Mouse (Mus musculus) myocyte (in vitro differentiated cells): ENCODE results near the gene 1700012B07Rik.

ENCODE experiments used
- CEBPB ChIP-seq: IDR thresholded peaks from 2 replicates; pipeline ENCODE4 v1.6.1; 2011; ENCODE audit warnings: mild to moderate bottlenecking, moderate library complexity; ENCODE audit not compliant: poor library complexity, insufficient read depth, severe bottlenecking
- E2F4 ChIP-seq: IDR thresholded peaks from one replicate; pipeline ENCODE4 v1.6.1; 2011; ENCODE audit warnings: mild to moderate bottlenecking, control low read depth, moderate library complexity; ENCODE audit not compliant: insufficient read depth
- MAX ChIP-seq: IDR thresholded peaks from one replicate; pipeline ENCODE4 v1.6.1; 2011; ENCODE audit warnings: low read depth, mild to moderate bottlenecking, control low read depth
- MYOD1 ChIP-seq, 3 experiments: IDR thresholded peaks; one replicate each; pipeline ENCODE4 v1.6.1; 2011; ENCODE audit warnings: control low read depth in 2 of 3, low read depth in 2 of 3, mild to moderate bottlenecking in 2 of 3, moderate library complexity in 1 of 3; ENCODE audit not compliant: insufficient read length in 2 of 3, control insufficient read depth in 1 of 3
- MYOG ChIP-seq, 3 experiments: IDR thresholded peaks; one replicate each; pipeline ENCODE4 v1.6.1; 2011; ENCODE audit warnings: control low read depth in 2 of 3, low read depth in 2 of 3, mild to moderate bottlenecking in 2 of 3; ENCODE audit not compliant: insufficient read length in 2 of 3, control insufficient read depth in 1 of 3, insufficient read depth in 1 of 3
- POLR2A ChIP-seq: IDR thresholded peaks from one replicate; pipeline ENCODE4 v1.6.1; 2011; ENCODE audit warnings: low read depth, mild to moderate bottlenecking, control low read depth, moderate library complexity; ENCODE audit not compliant: insufficient read length
- POLR2AphosphoS2 ChIP-seq: IDR thresholded peaks from one replicate; pipeline ENCODE4 v1.6.1; 2011; ENCODE audit warnings: low read depth, control low read depth; ENCODE audit not compliant: insufficient read length
- SRF ChIP-seq: IDR thresholded peaks from one replicate; pipeline ENCODE4 v1.6.1; 2011; ENCODE audit warnings: low read depth; ENCODE audit not compliant: control insufficient read depth, insufficient read length
- TCF12 ChIP-seq: IDR thresholded peaks from one replicate; pipeline ENCODE4 v1.6.1; 2011; ENCODE audit warnings: mild to moderate bottlenecking, control low read depth; ENCODE audit not compliant: poor library complexity, insufficient read depth, severe bottlenecking
- TCF3 ChIP-seq: IDR thresholded peaks from one replicate; pipeline ENCODE4 v1.6.1; 2011; ENCODE audit warnings: low read depth, control low read depth; ENCODE audit not compliant: insufficient read length
- USF1 ChIP-seq: IDR thresholded peaks from one replicate; pipeline ENCODE4 v1.6.1; 2011; ENCODE audit warnings: low read depth, mild to moderate bottlenecking, control low read depth, moderate library complexity

GRCm38 (mm10) chr11:109866537-109867160 lies 38.8 kb upstream of the 1700012B07Rik start:
- TF ChIP-seq POLR2A, result no peak
- TF ChIP-seq SRF, result no peak
- no peak for TF ChIP-seq E2F4
- TF ChIP-seq POLR2AphosphoS2, result no peak
- TF ChIP-seq USF1, result no peak
- no peak for TF ChIP-seq MYOD1 (IDR thresholded peaks at IDR 0.05; ENCODE audit: control insufficient read depth in 1 of 3, insufficient read length in 2 of 3, low read depth in 2 of 3)
- no peak for TF ChIP-seq MAX
- no peak for TF ChIP-seq TCF12
- no peak for TF ChIP-seq TCF3
- TF ChIP-seq CEBPB, result no peak
- no peak for TF ChIP-seq MYOG (IDR thresholded peaks at IDR 0.05; ENCODE audit: control insufficient read depth in 1 of 3, insufficient read depth in 1 of 3, insufficient read length in 2 of 3, low read depth in 2 of 3)
